Mouse (Mus musculus) T-helper 17 cell (primary cell): ENCODE results near the gene Pdzd2.

Experiments
- in situ Hi-C, 2 experiments: fragments of 300-600 bp; cut with MboI, MseI; formaldehyde crosslinking; loops; 1 replicate in 1 of 2; 2 replicates in 1 of 2; pipeline ENCODE4 v1.15.1; 2025; ENCODE audit warnings: high pct_unique_total_duplicates in 2 of 2

The Pdzd2 gene

DNA sequence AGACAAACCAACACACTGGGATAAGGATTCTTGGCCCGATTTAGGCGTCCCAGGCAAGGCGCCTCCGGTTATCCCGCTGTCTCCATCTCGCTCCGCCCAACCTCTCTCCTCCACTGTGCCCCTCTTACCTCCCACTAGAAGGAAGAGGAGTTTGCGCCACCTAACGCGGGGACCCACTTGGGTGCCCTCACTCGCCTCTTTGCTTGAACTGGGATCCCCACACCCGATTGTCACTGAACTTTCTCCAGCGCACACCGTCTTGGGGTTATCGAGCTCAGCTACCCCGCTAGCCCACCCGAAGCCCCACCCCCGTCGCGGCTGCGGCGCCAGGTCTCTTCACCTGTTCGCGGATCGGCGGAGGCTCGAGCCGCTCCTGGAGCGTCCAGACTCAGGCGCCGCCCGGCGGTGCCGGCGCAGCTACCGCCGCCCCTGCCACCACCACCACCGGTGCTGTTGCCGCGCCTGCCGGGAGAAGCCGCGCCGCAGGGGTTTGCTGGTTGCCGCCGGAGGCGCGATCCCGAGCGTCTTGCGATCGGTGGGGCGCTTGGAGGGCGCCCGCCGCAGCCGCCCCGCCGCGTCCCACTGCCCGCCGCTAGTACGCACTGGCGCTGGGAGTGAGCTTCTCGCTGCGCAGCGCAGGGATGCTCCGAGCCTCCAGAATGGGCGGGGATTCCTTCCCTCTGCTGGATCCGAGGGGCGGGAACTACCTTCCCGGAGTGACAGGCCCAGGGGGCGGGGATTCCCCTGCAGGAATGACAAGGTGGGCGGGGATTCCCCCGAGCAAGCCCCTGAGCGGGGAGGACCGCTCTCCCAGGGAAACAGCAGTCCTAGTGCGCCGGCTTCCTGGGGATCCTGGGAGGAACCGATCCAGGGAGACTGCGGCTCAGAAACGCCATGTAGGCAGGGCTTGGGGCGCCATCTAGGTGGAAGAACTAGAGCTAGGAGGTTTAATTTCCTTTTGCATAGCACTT lies at the start of gene Pdzd2:
Pdzd2 (minus strand) TSS at position 648 of the 971 bp plus-strand sequence.
- in situ Hi-C loops, result no loop called here

DNA sequence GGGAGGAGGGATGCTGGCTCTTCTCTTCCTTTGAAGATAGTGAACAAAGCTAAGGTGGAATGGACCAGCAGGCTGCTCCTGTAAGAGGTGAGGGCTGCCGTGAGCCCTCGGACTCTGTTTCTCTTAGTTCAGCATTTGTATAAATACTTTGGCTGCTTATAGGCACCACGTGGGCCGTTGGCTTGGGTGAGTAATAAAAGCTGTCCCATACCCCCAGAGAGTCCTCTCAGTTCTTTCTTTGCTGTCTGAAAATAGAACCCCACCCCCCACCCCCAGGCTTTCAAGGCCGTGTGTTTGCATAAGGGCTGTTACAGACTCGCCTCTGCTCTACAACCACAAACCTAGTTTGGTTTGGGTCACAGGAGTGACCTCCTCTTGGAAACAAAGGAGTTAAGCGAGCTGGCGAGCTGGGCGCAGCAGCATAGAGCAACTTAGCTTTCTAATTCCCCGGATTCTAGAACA lies 49.7 kb upstream of the Pdzd2 start:
- in situ Hi-C loops, result loop anchor here in 1 of 2 experiments (5.0 to 10.0 kb wide), 2 partner anchors 202 to 1325 kb away; no protein-coding TSS in a partner anchor

DNA sequence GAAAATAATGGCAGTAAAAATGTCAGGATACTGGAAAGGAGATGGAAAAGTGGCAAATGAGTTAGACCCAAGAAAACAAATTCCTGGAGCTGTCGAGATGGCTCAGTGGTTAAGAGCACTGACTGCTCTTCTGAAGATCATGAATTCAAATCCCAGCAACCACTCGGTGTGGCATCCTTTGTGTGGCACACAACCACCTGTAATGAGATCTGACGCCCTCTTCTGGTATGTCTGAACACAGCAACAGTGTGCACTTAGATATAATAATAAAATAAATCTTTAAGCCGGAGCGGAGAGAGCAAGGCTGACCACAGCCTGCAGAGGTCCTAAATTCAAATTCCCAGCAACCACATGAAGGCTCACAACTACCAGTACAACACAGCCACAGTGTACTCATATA lies 48.8 kb upstream of the Pdzd2 start:
- in situ Hi-C loops, result loop anchor here in 1 of 2 experiments (5.0 to 10.0 kb wide), 2 partner anchors 201 to 1324 kb away; no protein-coding TSS in a partner anchor

DNA sequence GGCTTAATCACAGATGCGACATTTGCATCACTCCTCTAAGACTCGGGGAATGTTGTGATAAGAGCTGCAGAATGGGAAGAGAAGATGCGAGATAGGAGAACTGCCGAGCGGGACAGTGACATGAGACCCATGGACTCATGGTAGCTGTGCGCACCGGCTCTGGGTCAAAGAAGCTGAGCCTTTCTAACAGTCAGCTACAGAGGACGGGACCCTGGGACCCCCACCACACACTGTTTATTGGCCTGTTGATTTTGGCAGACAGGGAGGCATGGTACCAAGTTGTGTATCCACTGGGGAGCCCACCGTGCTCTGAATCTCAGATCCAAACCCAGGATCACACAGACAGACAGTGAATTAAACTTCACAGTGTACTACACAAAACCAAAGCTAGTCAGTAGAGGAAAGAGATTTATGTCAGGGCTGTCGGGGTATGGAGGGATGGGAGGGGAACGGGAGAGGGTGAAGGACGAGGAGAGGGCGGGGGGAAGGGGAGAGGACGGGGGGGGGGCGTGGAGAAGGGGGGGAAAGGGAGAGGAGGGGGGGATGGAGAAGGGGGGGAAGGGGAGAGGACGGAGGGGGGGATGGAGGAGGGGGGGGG lies 42.1 kb upstream of the Pdzd2 start:
- in situ Hi-C loops, result loop anchor here in 1 of 2 experiments (10.0 kb wide), 1 partner anchor 1317 kb away; no protein-coding TSS in a partner anchor

DNA sequence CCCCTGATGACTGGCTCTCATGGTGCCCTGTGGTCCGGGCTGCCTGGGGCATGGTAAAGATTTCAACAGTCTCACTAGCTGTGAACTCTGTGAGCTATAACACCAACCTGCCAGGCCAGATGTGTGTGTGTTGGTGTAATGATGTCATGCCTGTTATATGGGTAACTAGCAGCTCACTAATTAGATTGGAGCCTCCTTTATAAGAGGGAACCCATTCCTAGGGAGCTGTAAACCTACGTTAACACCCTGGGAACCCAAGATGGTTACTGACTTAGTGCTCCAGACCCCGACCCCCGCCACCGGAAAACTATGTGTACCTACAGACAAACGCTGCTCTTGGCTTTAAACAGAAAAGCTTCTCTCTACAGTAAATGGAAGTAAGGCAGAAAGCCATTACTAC lies 41.6 kb upstream of the Pdzd2 start:
- in situ Hi-C loops, result loop anchor here in 1 of 2 experiments (10.0 kb wide), 1 partner anchor 1316 kb away; no protein-coding TSS in a partner anchor

DNA sequence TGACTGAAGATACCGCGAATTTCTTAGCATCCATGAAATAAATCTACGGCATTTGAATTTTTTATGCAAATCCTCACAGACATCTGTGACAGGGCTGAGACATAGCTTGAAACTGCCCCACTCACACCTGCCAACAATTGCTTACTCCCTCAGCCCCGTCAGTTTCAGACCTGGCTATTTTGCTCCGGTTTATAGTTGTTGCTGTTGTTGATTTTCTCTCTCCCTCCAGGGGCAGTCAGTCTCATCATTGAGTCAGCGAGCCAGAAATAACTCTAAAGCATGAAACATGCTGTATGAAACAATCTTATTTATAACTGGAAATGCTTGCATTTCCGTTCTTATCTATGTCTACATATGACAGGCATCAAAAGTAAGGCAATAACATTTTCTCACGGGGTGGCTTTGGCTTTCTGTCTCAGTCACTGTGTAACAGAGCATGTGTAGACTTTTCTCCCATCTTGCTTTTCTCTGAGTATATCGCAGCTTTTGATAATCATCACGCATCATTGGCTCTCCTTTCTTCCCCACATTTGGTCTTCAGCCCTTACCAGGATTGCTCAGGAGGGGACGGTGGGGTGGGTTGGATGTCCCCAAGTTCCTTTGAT lies 34.5 kb upstream of the Pdzd2 start:
- in situ Hi-C loops, result no loop called here

DNA sequence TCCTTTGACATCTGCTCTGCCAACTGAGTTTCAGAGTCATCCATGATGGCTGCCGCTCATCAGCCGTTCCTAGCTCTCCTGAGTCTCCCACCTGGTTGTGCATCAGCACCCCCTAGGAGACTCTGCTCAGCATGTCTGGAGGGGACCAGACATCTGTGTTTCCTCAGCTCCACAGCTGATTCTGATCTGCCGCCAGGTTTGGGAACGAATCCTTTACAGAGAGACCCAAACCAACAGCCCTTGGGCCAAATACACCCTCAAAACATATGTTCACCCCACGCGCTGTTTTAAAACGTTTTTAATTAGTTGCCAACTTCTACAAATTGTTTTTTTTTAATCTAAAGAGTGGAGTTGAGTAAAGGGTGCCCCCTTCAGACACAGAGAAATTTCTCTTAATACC lies 31.2 kb upstream of the Pdzd2 start:
- in situ Hi-C loops, result no loop called here

DNA sequence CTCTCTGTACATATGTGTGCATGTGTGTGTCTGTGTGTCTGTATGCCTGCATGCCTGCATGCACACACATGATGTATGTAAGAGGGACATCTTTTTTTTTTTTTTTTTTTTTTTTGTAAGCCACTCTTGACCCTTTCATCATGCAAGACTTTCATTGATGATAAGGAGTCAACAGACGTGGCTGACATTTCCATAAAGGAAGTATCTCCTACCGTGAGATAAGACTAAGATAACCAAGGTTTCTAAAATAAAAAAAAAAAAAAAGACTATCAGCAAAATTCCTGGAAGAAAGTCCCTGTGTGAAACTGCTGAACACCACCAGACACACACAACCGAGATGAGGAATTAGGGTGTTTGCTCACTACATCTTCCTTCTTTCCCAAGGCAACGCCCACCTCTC lies 27.1 kb upstream of the Pdzd2 start:
- in situ Hi-C loops, result no loop called here

DNA sequence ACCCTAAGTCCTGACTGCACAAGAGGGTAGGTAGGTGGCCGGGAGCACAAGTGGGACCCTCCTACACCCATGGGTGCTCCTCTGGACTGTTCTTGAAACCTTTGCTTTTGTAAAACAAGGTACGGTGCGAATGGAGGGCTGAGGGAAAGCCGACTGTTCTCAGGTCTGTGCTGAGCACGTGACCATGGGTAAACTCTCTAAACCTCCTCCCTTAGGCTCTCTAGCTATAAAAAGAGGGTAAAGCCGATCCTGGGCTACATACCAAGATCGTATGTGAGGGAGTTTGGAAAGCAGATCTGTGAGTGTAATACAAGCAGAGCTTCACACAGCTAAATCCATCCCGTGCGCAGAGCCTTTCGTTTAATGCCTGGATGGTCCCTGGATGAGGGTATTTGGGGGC lies 23.4 kb upstream of the Pdzd2 start:
- in situ Hi-C loops, result no loop called here

DNA sequence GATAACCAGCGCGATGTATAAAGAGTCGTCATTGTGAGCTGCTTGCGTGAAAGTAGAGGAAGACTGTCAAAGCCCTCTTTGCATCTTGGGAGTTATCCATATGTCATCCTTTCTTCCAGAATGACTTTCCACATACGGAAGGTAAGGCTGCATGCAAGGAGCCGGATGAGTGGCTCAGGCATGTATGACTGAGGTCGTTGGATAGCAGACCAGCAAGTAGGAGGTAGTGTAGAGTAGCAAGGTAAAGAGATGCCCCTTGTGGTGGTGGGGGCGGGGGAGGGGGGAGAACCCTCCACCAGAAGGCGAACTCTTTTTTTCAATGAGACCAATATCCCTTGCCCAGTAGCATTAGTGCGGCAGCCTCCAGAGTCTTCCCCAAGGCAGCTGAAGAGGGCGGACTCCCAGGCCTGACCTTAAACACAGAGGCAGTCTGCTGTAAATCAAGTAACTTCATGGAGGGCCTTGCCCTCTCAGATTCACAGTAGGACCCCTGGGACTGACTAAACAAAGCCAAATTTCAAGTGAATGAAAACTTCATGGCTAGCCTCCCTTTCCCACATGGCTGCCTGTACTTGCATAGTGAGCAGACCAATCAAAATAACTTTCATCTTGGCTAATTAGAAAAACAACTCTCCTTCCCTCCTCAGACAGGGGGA lies 22.7 kb upstream of the Pdzd2 start:
- in situ Hi-C loops, result no loop called here

DNA sequence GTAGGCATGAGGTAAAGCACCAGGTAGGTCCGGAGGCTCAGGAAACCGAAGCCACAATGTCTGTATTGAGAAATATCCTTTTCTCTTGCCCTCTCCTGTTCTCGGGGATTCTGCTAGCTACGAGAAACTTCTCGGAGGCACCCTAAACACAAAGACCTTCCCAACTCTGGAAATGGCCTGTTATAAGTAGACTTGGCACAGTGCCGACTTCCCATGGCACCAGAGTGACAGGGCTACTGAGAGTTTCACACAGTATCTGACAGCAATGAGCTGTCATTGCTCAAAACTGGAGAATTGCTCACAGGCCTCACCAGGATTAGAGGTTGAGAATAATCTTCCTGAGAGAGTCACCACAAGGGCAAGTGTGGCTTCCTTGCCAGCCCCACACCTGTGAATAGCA lies 21.0 kb upstream of the Pdzd2 start:
- in situ Hi-C loops, result no loop called here

DNA sequence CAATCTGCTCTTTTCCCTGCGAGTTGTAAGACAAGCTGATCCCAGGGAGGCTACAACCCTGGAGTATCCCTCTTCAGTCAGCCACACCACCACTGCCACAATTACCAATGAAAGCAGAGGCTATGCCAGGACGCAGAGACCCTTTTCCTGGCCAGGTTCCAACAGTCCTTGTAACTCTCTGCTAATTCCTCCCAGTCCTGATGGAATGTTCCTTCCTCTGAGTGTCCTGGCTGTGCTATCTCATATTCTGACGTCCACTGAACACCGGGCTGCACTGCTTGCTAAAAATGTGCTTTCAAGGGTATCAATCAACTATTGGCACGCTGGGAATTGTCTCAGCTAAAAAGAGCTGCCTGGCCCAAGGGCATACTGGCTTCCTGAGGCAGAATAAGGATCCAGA lies 18.7 kb upstream of the Pdzd2 start:
- in situ Hi-C loops, result no loop called here

DNA sequence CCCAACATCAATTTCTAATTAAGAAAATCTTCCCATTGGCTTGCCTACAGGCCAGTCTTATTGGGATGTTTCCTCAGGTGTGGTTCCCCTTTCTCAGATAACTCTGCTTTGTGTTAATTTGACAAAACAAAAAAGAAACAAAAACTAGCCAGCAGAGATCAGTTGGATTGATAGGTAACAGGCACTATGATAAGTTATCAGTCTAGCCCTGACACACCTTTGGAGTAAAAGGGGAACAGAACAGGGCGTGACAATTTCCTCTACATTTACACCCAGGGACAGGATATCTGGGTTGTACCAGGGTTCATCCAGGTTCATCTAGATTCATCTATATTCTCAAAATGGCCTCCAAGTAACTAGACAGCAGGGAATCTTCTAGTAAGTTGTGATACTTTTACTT lies 18.0 kb upstream of the Pdzd2 start:
- in situ Hi-C loops, result no loop called here

DNA sequence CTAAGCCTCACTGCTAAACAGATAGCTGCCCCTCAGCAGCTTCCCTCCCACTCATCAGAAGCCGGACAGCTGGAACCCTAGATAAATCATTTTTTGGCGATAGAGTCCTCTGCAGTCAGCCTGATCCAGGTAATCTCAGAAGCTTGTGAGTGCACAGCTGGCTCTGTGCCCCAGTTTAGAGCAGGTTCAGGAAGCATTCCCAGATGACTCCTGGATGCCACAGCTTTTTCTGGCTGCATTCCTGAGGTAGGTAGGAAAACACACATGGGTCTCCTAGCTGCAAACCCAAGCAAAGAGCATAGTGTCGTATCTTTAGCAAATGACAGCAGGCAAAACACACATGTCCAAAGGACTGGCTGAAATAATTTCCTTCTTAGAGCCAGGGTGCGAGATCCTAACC lies 13.5 kb upstream of the Pdzd2 start:
- in situ Hi-C loops, result no loop called here

DNA sequence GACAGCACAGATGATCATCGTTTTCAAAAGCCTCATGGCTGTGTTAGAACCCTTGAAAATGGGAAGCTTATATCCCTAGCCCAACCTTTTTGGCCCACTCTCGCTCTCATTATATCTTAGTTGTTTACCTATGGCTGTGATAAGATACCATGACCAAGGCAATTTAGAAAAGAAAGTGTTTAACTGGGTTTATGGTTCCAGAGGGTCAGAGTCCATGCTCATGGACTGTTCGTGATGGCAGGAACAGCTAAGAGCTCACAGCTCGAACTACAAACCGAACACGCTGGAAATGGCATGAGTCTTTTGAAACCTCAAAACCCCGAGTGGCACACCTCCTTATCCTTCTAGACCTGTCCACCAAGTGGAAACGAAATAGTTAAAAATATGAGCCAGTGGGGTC lies 11.2 kb upstream of the Pdzd2 start:
- in situ Hi-C loops, result no loop called here

DNA sequence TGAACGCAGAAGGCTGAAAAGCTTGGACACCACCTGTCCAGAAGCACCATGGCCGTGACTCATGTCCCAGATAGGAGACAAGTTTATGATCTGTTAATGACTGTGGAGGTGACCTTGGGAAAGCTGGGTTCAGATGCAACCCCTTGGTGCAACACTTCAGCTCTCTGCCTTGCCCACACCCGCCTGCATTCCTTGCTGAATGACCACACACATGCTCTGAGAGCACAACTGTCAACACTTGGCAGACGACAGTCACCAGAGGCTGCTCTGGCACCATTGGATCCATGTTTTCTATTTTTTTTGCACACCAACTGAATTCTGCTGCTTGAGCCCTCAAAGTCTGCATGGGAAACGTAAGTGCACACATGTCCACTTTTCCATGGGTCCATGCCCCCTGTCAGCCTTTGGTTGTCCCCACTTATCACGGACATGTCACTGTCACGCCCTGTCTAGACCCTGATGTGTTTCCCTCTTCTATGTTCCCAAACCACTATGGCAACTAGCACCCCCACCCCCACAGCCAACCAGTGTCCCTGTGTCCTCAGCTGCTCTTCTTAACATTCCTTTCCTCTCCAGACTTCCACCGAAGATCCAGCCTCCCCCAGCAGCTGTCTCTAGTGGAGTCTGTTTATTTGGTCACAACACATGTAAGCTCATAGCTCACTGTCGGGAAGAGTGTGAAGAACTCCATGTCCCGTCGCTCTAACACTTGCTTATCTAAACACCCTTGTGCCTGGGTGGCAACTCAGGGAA lies 10.0 kb upstream of the Pdzd2 start:
- in situ Hi-C loops, result no loop called here

DNA sequence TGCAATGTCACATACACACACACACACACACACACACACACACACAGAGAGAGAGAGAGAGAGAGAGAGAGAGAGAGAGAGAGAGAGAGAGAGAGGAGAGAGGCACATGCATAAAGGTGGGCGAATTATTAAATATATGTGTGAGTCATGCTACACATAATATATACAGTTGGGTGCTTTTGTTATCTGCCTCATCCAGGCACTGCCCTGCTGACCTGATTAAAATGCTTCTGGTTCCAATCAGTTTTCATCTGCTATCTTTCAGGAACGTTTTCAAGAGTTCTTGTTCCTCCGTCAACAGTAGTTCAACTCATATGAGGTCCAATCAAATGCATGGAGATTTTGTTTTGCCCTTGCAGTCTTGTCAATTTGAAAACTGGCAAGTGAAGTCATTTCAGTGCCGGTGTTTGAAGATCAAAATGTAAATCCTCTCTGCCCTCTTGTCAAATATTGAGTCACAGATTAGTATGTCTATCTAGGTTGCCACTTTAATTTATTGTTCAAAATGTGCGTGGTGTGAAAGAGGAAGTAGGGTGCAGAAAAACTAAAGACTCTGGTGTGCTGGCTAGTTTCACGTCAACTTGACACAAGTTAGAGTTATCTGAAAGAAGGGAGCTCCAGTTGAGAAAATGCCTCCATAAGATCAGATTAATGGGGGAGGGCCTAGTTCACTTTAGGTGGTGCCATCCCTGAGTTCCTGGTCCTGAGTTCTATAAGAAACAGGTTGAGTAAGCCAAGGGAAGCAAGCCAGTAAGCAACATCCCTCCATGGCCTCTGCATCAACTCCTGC lies 2.6 kb upstream of the Pdzd2 start:
- in situ Hi-C loops, result no loop called here

DNA sequence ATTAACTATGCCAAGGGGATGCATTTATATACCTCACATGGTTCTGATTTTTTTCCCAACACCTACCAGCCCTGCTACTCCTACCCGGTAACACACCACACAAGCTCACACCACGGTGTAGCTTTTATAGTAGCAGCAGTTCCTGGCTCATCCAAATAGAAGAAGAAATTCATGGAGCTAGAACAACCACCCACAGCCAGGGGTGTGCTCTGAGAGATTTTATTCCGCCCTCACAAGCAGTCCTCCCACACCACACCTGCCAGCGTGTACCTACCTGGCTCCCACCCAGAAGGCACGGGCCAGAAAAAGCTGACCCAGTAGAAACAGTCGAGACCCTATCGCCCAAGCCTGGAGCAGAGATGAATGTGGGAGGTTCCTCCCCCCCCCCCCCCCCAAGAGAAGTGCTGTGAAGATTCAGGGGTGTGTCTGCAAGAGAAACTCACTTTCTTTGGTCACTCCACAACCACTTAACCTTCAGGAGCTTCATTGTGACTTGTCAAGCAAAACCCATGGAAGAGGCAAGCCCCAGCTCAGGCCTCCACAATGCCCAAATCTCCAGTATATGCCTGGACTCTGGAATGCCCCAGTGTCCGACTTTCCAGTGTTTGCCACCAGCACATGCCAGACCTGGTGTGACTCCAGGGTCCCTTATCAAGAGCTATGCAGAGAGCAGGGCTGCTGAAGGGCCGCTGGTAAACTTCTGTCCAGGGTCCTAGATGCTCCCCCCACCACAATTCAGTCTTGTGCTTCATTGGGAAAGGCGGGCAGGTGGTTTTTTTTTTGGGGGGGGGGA lies 1.2 kb downstream of the Pdzd2 start:
- in situ Hi-C loops, result no loop called here

DNA sequence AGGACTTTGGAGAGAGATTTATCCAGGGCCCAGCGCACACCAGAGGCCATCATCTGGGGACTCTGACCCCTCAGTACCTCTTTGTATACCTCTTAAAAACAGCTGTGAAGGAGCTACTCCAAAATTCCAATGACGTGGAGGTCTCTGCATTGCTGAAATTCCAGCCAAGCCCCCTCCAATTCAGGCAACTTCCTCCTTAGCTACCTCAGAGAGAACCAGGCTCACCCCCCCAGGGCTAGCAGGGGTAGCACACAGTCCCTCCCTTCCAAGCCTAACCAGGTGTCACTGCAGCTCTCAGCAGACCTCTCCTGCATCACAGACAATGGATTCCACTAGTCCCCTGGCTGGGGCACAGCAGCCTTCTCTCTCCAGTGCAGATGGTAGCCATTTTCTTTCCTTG lies 4.5 kb downstream of the Pdzd2 start:
- in situ Hi-C loops, result no loop called here
